Mouse (Mus musculus) layer of hippocampus, postnatal 14 days (tissue): ENCODE measurements around the gene Dpm1. TPM values are rescaled to one million over a fixed set of nuclear protein-coding genes. Genes with fewer than 3 reads are reported as not detected.

ENCODE experiments used
- DNase-seq, 2 experiments: peaks; one replicate each; pipeline ENCODE4 v3.0.0; 2021 to 2022; ENCODE audit warnings: low spot score in 2 of 2, mixed read lengths in 1 of 2
- long read RNA-seq, 2 experiments: library from polyadenylated mRNA; stranded (forward); transcript quantifications; one replicate each; pipeline ENCODE4 v2.0.0; 2021
- total RNA-seq, 2 experiments: library from RNA; stranded (reverse); gene quantifications; 2 replicates each; pipeline ENCODE4 v1.2.3; 2021

Gene Dpm1
- 10 to 100 TPM; 64.3 to 70.6 TPM for total RNA-seq
- long read RNA-seq, experiment 1, full-length matches to known transcripts: 35 of 43 reads
- long read RNA-seq, experiment 1, partial matches to known transcripts: 1 of 43 reads
- long read RNA-seq, experiment 1, other reads (novel, unspliced or antisense): 7 of 43 reads
- long read RNA-seq, experiment 2, full-length matches to known transcripts: 47 of 55 reads
- long read RNA-seq, experiment 2, partial matches to known transcripts: 3 of 55 reads
- long read RNA-seq, experiment 2, other reads (novel, unspliced or antisense): 5 of 55 reads

- DNase-seq: peak; percentile 91 to 95
Measured at GRCm38 (mm10) chr2:168230026-168230728, at the start of gene Dpm1, which contains the start of the genes Gm20716 and Mocs3. Dpm1 (minus strand) TSS chr2:168230591. Gm20716 (minus strand) TSS chr2:168230364. Mocs3 (plus strand) TSS chr2:168230622.

- peak; percentile 70 for DNase-seq
Measured at GRCm38 (mm10) chr2:168274374-168274935, 44.1 kb upstream of the Dpm1 start.

GRCm38 (mm10) chr2:168273387-168273786 lies 43.0 kb upstream of the Dpm1 start:
- DNase-seq: peak in 1 of 2 experiments; percentile 12

GRCm38 (mm10) chr2:168268033-168268432 lies 37.6 kb upstream of the Dpm1 start:
- no peak for DNase-seq

GRCm38 (mm10) chr2:168260900-168261299 lies 30.5 kb upstream of the Dpm1 start:
- peak; percentile 46 to 49 for DNase-seq

- DNase-seq: no peak
Measured at GRCm38 (mm10) chr2:168260124-168260523, 29.7 kb upstream of the Dpm1 start.

GRCm38 (mm10) chr2:168259046-168259445 lies 28.7 kb upstream of the Dpm1 start:
- no peak for DNase-seq

GRCm38 (mm10) chr2:168257188-168257587 lies 26.8 kb upstream of the Dpm1 start:
- no peak for DNase-seq

GRCm38 (mm10) chr2:168256506-168256905 lies 26.1 kb upstream of the Dpm1 start:
- no peak for DNase-seq

- DNase-seq: no peak
Measured at GRCm38 (mm10) chr2:168253822-168254221, 23.4 kb upstream of the Dpm1 start.

GRCm38 (mm10) chr2:168252639-168253292 lies 22.4 kb upstream of the Dpm1 start:
- DNase-seq: no peak

GRCm38 (mm10) chr2:168250270-168250669 lies 19.9 kb upstream of the Dpm1 start:
- DNase-seq: peak; percentile 86 to 90

GRCm38 (mm10) chr2:168248856-168249245 lies 18.5 kb upstream of the Dpm1 start:
- peak; percentile 29 to 40 for DNase-seq

GRCm38 (mm10) chr2:168248167-168248855 lies 17.9 kb upstream of the Dpm1 start:
- peak; percentile 17 to 40 for DNase-seq

- DNase-seq: no peak
Measured at GRCm38 (mm10) chr2:168245571-168245970, 15.2 kb upstream of the Dpm1 start.

- DNase-seq: no peak
Measured at GRCm38 (mm10) chr2:168243278-168243677, 12.9 kb upstream of the Dpm1 start.

- no peak for DNase-seq
Measured at GRCm38 (mm10) chr2:168242841-168243240, 12.4 kb upstream of the Dpm1 start.

- DNase-seq: no peak
Measured at GRCm38 (mm10) chr2:168238335-168238734, 7.9 kb upstream of the Dpm1 start.

GRCm38 (mm10) chr2:168233286-168233685 lies 2.9 kb upstream of the Dpm1 start:
- DNase-seq: no peak

GRCm38 (mm10) chr2:168231471-168231829 lies 1.1 kb upstream of the Dpm1 start:
- DNase-seq: no peak
